Mouse (Mus musculus) olfactory bulb, adult 2 months (tissue): ENCODE measurements around the gene Phpt1.

ENCODE experiments used
- CTCF ChIP-seq: fragments of 200-500 bp; IDR thresholded peaks from 2 replicates; pipeline ENCODE4 v1.5.1; 2012; ENCODE audit warnings: low read depth, mild to moderate bottlenecking, low read length, moderate library complexity; ENCODE audit not compliant: insufficient read depth
- POLR2A ChIP-seq: fragments of 200-500 bp; IDR thresholded peaks from 2 replicates; pipeline ENCODE4 v1.6.1; 2012; ENCODE audit warnings: mild to moderate bottlenecking, low read depth, low read length, moderate library complexity; ENCODE audit not compliant: insufficient read depth

DNA sequence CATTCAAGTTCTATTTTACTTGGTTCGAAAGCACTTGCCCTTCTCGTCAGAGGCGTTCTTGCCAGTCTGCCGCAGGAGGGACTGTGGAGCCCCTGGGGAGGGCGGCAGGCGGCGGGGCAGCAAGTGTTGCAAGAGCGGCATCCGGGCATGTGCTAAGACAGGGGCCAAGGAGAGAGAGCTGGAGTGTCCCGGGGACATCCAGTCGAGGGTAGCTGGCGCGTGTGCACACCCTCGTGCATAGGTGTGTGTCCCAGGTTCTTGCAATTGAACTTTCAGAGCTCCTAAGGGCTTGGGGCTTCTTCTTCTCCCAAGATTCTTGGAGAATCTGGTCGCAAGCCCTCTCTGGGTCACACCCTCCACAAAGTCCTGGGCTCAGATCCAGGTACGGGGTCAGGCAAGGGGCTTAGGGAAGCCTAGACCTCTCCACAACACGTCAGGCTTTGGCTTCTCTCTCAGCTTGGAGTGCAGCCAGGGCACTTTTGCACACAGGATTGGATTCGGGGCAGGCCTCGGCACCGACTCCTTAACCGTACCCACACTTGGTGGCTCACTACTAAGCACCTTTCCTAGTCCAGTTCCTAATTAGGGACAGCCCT, 506 bp upstream of the Phpt1 start:
- TF ChIP-seq POLR2A, result no peak
- TF ChIP-seq CTCF, result no peak
